Mouse (Mus musculus): ENCODE results near the gene Taok1. TPM values are rescaled to one million over a fixed set of nuclear protein-coding genes. Genes with fewer than 3 reads are reported as not detected.

Taok1 gene
- polyA plus RNA-seq, 1 experiment from 2014 or later: 19.6 TPM

- H3K27me3 ChIP-seq (replicated peaks; ENCODE audit: control insufficient read depth, insufficient read depth, low read length): no peaks in the 10 kb centered on the region
- H3K36me3 ChIP-seq (ENCODE audit: control insufficient read depth, insufficient read depth, low read length): peaks cover 68% of the 10 kb centered on the region
- 0 out of 2 replicates have a peak overlapping the region, but pooled peaks have one; percentile 48 for H3K27ac ChIP-seq (replicated peaks; ENCODE audit: low read depth, low read length)
- ATAC-seq (ENCODE audit: low read depth) (no peak), DNase-seq (ENCODE audit: low spot score) (no peak)
- no peaks in the 10 kb centered on the region for H3K9me3 ChIP-seq (ENCODE audit: control insufficient read depth, low read length)
- no peak overlapping the region for H3K9ac ChIP-seq (ENCODE audit: low read depth, low read length)
- no peak overlapping the region for H3K4me2 ChIP-seq (ENCODE audit: low read depth, low read length)
- peaks cover 11% of the 10 kb centered on the region for H3K4me1 ChIP-seq (ENCODE audit: control insufficient read depth, insufficient read depth, low read length)
- WGBS: 74% methylated on average over 6 of the region's 6 CpGs
- no peak overlapping the region for H3K4me3 ChIP-seq (ENCODE audit: low read depth, low read length)
Observed at GRCm38 (mm10) chr11:77506941-77507340, 100.7 kb downstream of the Taok1 start.

GRCm38 (mm10) chr11:77506273-77506672 is 101.3 kb downstream of the Taok1 start:
- H3K4me3 ChIP-seq (ENCODE audit: low read depth, low read length): no peak overlapping the region
- H3K27ac ChIP-seq (replicated peaks; ENCODE audit: low read depth, low read length): no peak overlapping the region
- H3K36me3 ChIP-seq (ENCODE audit: control insufficient read depth, insufficient read depth, low read length): peaks cover 70% of the 10 kb centered on the region
- no peaks in the 10 kb centered on the region for H3K9me3 ChIP-seq (ENCODE audit: control insufficient read depth, low read length)
- ATAC-seq (ENCODE audit: low read depth) (no peak), DNase-seq (ENCODE audit: low spot score) (no peak)
- peaks cover 7% of the 10 kb centered on the region for H3K4me1 ChIP-seq (ENCODE audit: control insufficient read depth, insufficient read depth, low read length)
- 80% methylated on average over 4 of the region's 14 CpGs for WGBS
- no peaks in the 10 kb centered on the region for H3K27me3 ChIP-seq (replicated peaks; ENCODE audit: control insufficient read depth, insufficient read depth, low read length)
- no peak overlapping the region for H3K9ac ChIP-seq (ENCODE audit: low read depth, low read length)
- H3K4me2 ChIP-seq (ENCODE audit: low read depth, low read length): no peak overlapping the region

GRCm38 (mm10) chr11:77505291-77505980 is 102.2 kb downstream of the Taok1 start:
- Histone ChIP-seq H3K27me3 (replicated peaks; ENCODE audit: control insufficient read depth, insufficient read depth, low read length) (no peaks in the 10 kb centered on the region), H3K9me3 (ENCODE audit: control insufficient read depth, low read length) (no peaks in the 10 kb centered on the region), H3K4me3 (ENCODE audit: low read depth, low read length) (no peak overlapping the region), H3K27ac (replicated peaks; ENCODE audit: low read depth, low read length) (no peak overlapping the region), H3K4me1 (ENCODE audit: control insufficient read depth, insufficient read depth, low read length) (peaks cover 7% of the 10 kb centered on the region), H3K4me2 (ENCODE audit: low read depth, low read length) (no peak overlapping the region), H3K36me3 (ENCODE audit: control insufficient read depth, insufficient read depth, low read length) (peaks cover 78% of the 10 kb centered on the region), H3K9ac (ENCODE audit: low read depth, low read length) (no peak overlapping the region)
- ATAC-seq (ENCODE audit: low read depth) (no peak), DNase-seq (ENCODE audit: low spot score) (no peak)
- 87% methylated on average over 22 of the region's 22 CpGs for WGBS

GRCm38 (mm10) chr11:77504377-77504776 is 103.2 kb downstream of the Taok1 start:
- Histone ChIP-seq H3K27ac (replicated peaks; ENCODE audit: low read depth, low read length) (no peak overlapping the region), H3K4me1 (ENCODE audit: control insufficient read depth, insufficient read depth, low read length) (peaks cover 7% of the 10 kb centered on the region), H3K9me3 (ENCODE audit: control insufficient read depth, low read length) (no peaks in the 10 kb centered on the region), H3K4me3 (ENCODE audit: low read depth, low read length) (no peak overlapping the region), H3K36me3 (ENCODE audit: control insufficient read depth, insufficient read depth, low read length) (peaks cover 89% of the 10 kb centered on the region), H3K27me3 (replicated peaks; ENCODE audit: control insufficient read depth, insufficient read depth, low read length) (no peaks in the 10 kb centered on the region), H3K9ac (ENCODE audit: low read depth, low read length) (0 out of 2 replicates have a peak overlapping the region, but pooled peaks have one; percentile 8), H3K4me2 (ENCODE audit: low read depth, low read length) (no peak overlapping the region)
- ATAC-seq (ENCODE audit: low read depth) (no peak), DNase-seq (ENCODE audit: low spot score) (no peak)
- 92% methylated on average over 19 of the region's 19 CpGs for whole genome bisulfite sequencing

GRCm38 (mm10) chr11:77503511-77503910 is 104.1 kb downstream of the Taok1 start:
- Histone ChIP-seq H3K4me3 (ENCODE audit: low read depth, low read length) (no peak overlapping the region), H3K27me3 (replicated peaks; ENCODE audit: control insufficient read depth, insufficient read depth, low read length) (no peaks in the 10 kb centered on the region), H3K9me3 (ENCODE audit: control insufficient read depth, low read length) (no peaks in the 10 kb centered on the region), H3K36me3 (ENCODE audit: control insufficient read depth, insufficient read depth, low read length) (peaks cover 84% of the 10 kb centered on the region), H3K4me1 (ENCODE audit: control insufficient read depth, insufficient read depth, low read length) (peaks cover 4% of the 10 kb centered on the region), H3K27ac (replicated peaks; ENCODE audit: low read depth, low read length) (peak overlapping the region; percentile 33), H3K4me2 (ENCODE audit: low read depth, low read length) (no peak overlapping the region), H3K9ac (ENCODE audit: low read depth, low read length) (no peak overlapping the region)
- ATAC-seq (ENCODE audit: low read depth) (peak; percentile 10; the same call in 1 of the 2 replicates), DNase-seq (ENCODE audit: low spot score) (peak; percentile 47)
- WGBS: 47% methylated on average over 3 of the region's 3 CpGs

GRCm38 (mm10) chr11:77502481-77502880 is 105.1 kb downstream of the Taok1 start:
- no peaks in the 10 kb centered on the region for H3K4me1 ChIP-seq (ENCODE audit: control insufficient read depth, insufficient read depth, low read length)
- H3K4me3 ChIP-seq (ENCODE audit: low read depth, low read length): no peak overlapping the region
- H3K9ac ChIP-seq (ENCODE audit: low read depth, low read length): no peak overlapping the region
- H3K27ac ChIP-seq (replicated peaks; ENCODE audit: low read depth, low read length): no peak overlapping the region
- no peaks in the 10 kb centered on the region for H3K27me3 ChIP-seq (replicated peaks; ENCODE audit: control insufficient read depth, insufficient read depth, low read length)
- DNase-seq (ENCODE audit: low spot score) (no peak), ATAC-seq (ENCODE audit: low read depth) (no peak)
- peaks cover 79% of the 10 kb centered on the region for H3K36me3 ChIP-seq (ENCODE audit: control insufficient read depth, insufficient read depth, low read length)
- no peak overlapping the region for H3K4me2 ChIP-seq (ENCODE audit: low read depth, low read length)
- 81% methylated on average over 6 of the region's 6 CpGs for WGBS
- H3K9me3 ChIP-seq (ENCODE audit: control insufficient read depth, low read length): no peaks in the 10 kb centered on the region

- Histone ChIP-seq H3K36me3 (ENCODE audit: control insufficient read depth, insufficient read depth, low read length) (peaks cover 74% of the 10 kb centered on the region), H3K4me2 (ENCODE audit: low read depth, low read length) (no peak overlapping the region), H3K9ac (ENCODE audit: low read depth, low read length) (no peak overlapping the region), H3K9me3 (ENCODE audit: control insufficient read depth, low read length) (no peaks in the 10 kb centered on the region), H3K27me3 (replicated peaks; ENCODE audit: control insufficient read depth, insufficient read depth, low read length) (no peaks in the 10 kb centered on the region), H3K27ac (replicated peaks; ENCODE audit: low read depth, low read length) (no peak overlapping the region), H3K4me3 (ENCODE audit: low read depth, low read length) (no peak overlapping the region), H3K4me1 (ENCODE audit: control insufficient read depth, insufficient read depth, low read length) (0 out of 2 replicates have a peak, but pooled peaks cover 3% of the 10 kb centered on the region)
- ATAC-seq (ENCODE audit: low read depth) (no peak), DNase-seq (ENCODE audit: low spot score) (no peak)
- WGBS: 91% methylated on average over 4 of the region's 4 CpGs
Observed at GRCm38 (mm10) chr11:77501971-77502370, 105.6 kb downstream of the Taok1 start.

GRCm38 (mm10) chr11:77501392-77501791 is 106.2 kb downstream of the Taok1 start:
- Histone ChIP-seq H3K27me3 (replicated peaks; ENCODE audit: control insufficient read depth, insufficient read depth, low read length) (no peaks in the 10 kb centered on the region), H3K4me1 (ENCODE audit: control insufficient read depth, insufficient read depth, low read length) (0 out of 2 replicates have a peak, but pooled peaks cover 3% of the 10 kb centered on the region), H3K9me3 (ENCODE audit: control insufficient read depth, low read length) (no peaks in the 10 kb centered on the region), H3K36me3 (ENCODE audit: control insufficient read depth, insufficient read depth, low read length) (peaks cover 68% of the 10 kb centered on the region), H3K27ac (replicated peaks; ENCODE audit: low read depth, low read length) (no peak overlapping the region), H3K4me3 (ENCODE audit: low read depth, low read length) (no peak overlapping the region), H3K4me2 (ENCODE audit: low read depth, low read length) (no peak overlapping the region), H3K9ac (ENCODE audit: low read depth, low read length) (no peak overlapping the region)
- ATAC-seq (ENCODE audit: low read depth): no peak
- peak; percentile 84 for DNase-seq (ENCODE audit: low spot score)
- WGBS: 21% methylated on average over 5 of the region's 5 CpGs
